Mouse (Mus musculus) right cerebral cortex, postnatal 4 days (tissue): ENCODE measurements at regions not wholly inside any gene's neighbourhood (a gene's known extent, or its start where the extent isn't known, plus 50 kb on each side); places are given as distances from the start of the nearest gene placed in this dataset.

ENCODE experiments used
- DNase-seq: peaks from one replicate; pipeline ENCODE4 v3.0.0-alpha.2; 2022

DNA sequence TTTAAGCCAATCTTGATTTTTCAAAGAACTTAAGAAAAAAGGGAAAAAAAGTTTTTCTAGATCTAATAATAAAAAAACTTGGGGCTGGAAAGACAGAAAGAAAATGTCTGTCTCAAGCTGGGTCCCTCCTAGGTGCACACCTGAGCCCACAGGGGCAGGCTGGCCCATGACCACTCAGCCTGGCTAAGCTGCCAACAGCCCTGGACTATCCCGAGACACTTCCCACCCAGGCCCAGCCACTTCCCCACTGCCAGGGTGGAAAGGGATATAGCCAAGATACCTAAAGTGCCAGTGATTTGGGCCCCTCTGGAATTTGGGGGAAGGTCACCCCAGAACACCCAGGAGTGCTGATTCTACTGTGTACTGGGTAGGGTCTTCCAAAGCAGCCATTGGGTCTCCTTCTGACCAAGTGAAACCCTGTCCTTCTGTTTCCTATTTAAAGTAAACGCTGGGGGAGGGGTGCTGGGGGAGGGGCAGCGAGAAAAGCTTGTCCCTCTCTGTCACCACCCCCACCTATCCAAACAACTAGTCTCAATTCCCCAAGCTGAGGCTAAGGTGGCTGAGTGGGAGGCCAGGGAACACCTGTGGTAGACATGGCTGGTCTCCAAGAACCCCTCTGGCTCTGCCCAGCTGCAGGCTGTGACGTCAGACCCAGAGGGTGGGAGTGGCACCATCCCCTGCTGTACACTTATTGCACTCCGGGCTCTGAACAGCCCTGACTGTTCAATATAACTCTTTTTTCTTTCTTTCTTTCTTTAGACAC, 62.6 kb downstream of the Mcfd2 start:
- no peak for DNase-seq

- DNase-seq = no peak
Observed at GRCm38 (mm10) chr17:87202490-87202889, 63.2 kb downstream of the Mcfd2 start.

- DNase-seq = peak; percentile 44
Observed at GRCm38 (mm10) chr17:87200721-87201242, 65.0 kb downstream of the Mcfd2 start.

GRCm38 (mm10) chr17:87200134-87200533, 65.6 kb downstream of the Mcfd2 start:
- DNase-seq = no peak

DNA sequence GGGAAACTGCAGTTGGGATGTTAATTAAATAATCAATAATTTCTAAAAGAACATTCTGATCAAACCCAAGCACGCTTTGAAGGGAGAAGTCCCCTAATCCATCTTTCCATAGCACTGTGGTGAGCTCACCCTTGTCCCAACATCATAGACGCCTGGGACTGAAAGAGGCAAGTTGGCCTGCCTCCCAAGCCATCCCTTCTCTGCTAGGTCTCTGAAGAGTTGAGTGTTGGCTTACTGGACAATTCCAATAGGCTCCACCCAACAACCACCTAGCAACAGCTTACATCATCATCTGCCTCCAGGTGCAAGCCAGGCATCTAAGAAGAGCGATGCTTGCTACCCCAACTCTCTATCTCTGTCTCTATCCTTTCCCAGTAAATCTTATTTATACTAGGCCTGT, 66.6 kb downstream of the Mcfd2 start:
- no peak for DNase-seq

GRCm38 (mm10) chr17:87197434-87197833, 68.3 kb downstream of the Mcfd2 start:
- DNase-seq = no peak

DNA sequence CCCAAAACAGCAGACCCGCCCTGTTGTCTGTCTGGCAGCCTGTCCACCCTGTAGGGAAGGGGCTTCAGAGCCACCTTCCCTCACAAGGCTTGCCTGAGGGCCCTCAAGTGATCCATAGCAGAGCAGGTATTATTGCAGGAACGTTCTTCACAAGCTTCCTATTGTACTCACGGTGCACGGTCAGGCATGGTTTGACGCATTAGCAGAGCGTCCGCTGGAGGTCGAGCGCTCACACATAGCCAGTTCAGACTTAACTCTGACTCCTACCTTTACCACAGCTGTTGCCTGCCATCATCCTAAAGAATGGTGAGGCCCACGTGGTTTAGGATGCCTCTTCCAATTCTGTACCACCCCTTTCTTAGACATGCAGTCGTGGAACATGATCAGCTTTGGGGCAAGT, 71.1 kb downstream of the Mcfd2 start:
- DNase-seq = no peak

- no peak for DNase-seq
Observed at GRCm38 (mm10) chr17:87193482-87193881, 72.3 kb downstream of the Mcfd2 start.

- no peak for DNase-seq
Observed at GRCm38 (mm10) chr17:87189670-87190069, 76.1 kb downstream of the Mcfd2 start.
